Mouse (Mus musculus) liver, adult 2 months (tissue): ENCODE measurements around the gene H2afb3. TPM values are rescaled to one million over a fixed set of nuclear protein-coding genes. Genes with fewer than 3 reads are reported as not detected.
A peak's percentile ranks its signal among the peaks of the same experiment; 100 is the strongest.

Source experiments
- DNase-seq: peaks from one replicate; pipeline ENCODE4 v3.0.0-alpha.2; 2011; ENCODE audit warnings: low read depth, low spot score; ENCODE audit errors: extremely low read depth
- H3K27ac ChIP-seq: fragments of 200-500 bp; replicated peaks from 2 replicates; pipeline ENCODE4 v1.5.1; 2012; ENCODE audit warnings: low read depth, mild to moderate bottlenecking, control low read depth, inconsistent platforms, low read length; ENCODE audit not compliant: insufficient read depth
- H3K27me3 ChIP-seq: fragments of 200-500 bp; 2 replicates; pipeline ENCODE4 v1.6.1; 2012; ENCODE audit warnings: mild to moderate bottlenecking, moderate library complexity, low read length, inconsistent platforms; ENCODE audit not compliant: control insufficient read depth, insufficient read depth
- H3K36me3 ChIP-seq: fragments of 200-500 bp; 2 replicates; pipeline ENCODE4 v1.6.1; 2012; ENCODE audit warnings: low read length, inconsistent platforms; ENCODE audit not compliant: control insufficient read depth, insufficient read depth
- H3K4me1 ChIP-seq: fragments of 200-500 bp; 2 replicates; pipeline ENCODE4 v1.6.1; 2011; ENCODE audit warnings: low read length; ENCODE audit not compliant: control insufficient read depth, insufficient read depth
- H3K4me3 ChIP-seq: fragments of 200-500 bp; 2 replicates; pipeline ENCODE4 v1.5.1; 2011; ENCODE audit warnings: low read depth, mild to moderate bottlenecking, control low read depth, low read length, moderate library complexity; ENCODE audit not compliant: insufficient read depth
- H3K79me2 ChIP-seq: fragments of 200-500 bp; 2 replicates; pipeline ENCODE4 v1.6.1; 2012; ENCODE audit warnings: inconsistent platforms, mild to moderate bottlenecking, low read length, moderate library complexity; ENCODE audit not compliant: control insufficient read depth, insufficient read depth
- H3K9ac ChIP-seq: fragments of 200-500 bp; 2 replicates; pipeline ENCODE4 v1.6.1; 2012; ENCODE audit warnings: low read depth, mild to moderate bottlenecking, control low read depth, inconsistent platforms, low read length
- CTCF ChIP-seq: fragments of 200-500 bp; IDR thresholded peaks from 2 replicates; pipeline ENCODE4 v1.5.1; 2011; ENCODE audit warnings: low read depth, low read length, control low read depth
- POLR2A ChIP-seq: fragments of 200-500 bp; IDR thresholded peaks from 2 replicates; pipeline ENCODE4 v1.6.1; 2011; ENCODE audit warnings: low read length, control low read depth; ENCODE audit not compliant: insufficient read depth; ENCODE audit errors: extremely low read depth
- WGBS: fragments of 180-500 bp; shearing (Covaris S2); methylation state at CpG from one replicate; pipeline ENCODE4 v1.1.7; 2018; 5-methylcytosine and 5-hydroxymethylcytosine counted together
- polyA plus RNA-seq: library from polyadenylated mRNA; depleted of rRNA; stranded (reverse); fragments of >200 nt; gene quantifications from 2 replicates; pipeline ENCODE4 v1.2.3, GENCODE M21; 2012; rRNA removed
- total RNA-seq: library from RNA; depleted of rRNA; stranded (reverse); fragments of >200 nt; gene quantifications from 2 replicates; pipeline ENCODE4 v1.2.3, GENCODE M21; 2014; rRNA removed

H2afb3 gene
- total and polyA plus RNA-seq, 2 experiments = not detected

GRCm38 (mm10) chrX:120290011-120290899 is 22.6 kb downstream of the H2afb3 start, which contains the start of gene Pcdh11x:
TSS of gene Pcdh11x (plus strand) at chrX:120290259.
- H3K4me1 ChIP-seq = no peaks in the 10 kb centered on the region; the same call in 1 of the 2 replicates
- no peaks in the 10 kb centered on the region for H3K27me3 ChIP-seq
- no peaks in the 10 kb centered on the region for H3K79me2 ChIP-seq
- DNase-seq = peak; percentile 26
- TF ChIP-seq POLR2A (no peak), CTCF (no peak)
- H3K36me3 ChIP-seq = no peaks in the 10 kb centered on the region
- H3K4me3 ChIP-seq = peak within 1 kb of the TSS; percentile 38; the same call in 1 of the 2 replicates
- 1% methylated on average over 32 of the region's 40 CpGs for WGBS
- H3K9ac ChIP-seq = no peak within 1 kb of the TSS
- H3K27ac ChIP-seq = no peak within 1 kb of the TSS

GRCm38 (mm10) chrX:120287502-120287901 is 25.4 kb downstream of the H2afb3 start:
- Histone ChIP-seq H3K4me1 (no peaks in the 10 kb centered on the region; the same call in 1 of the 2 replicates), H3K79me2 (no peaks in the 10 kb centered on the region), H3K36me3 (no peaks in the 10 kb centered on the region), H3K4me3 (no peak overlapping the region), H3K27me3 (no peaks in the 10 kb centered on the region), H3K27ac (no peak overlapping the region), H3K9ac (no peak overlapping the region)
- peak; percentile 19 for DNase-seq
- TF ChIP-seq POLR2A = no peak
- TF ChIP-seq CTCF = no peak
- whole genome bisulfite sequencing = 0% methylated on average over 1 of the region's 1 CpGs

- DNase-seq = peak; percentile 47
- H3K4me1 ChIP-seq = no peaks in the 10 kb centered on the region; the same call in 1 of the 2 replicates
- TF ChIP-seq POLR2A (no peak), CTCF (no peak)
- H3K27ac ChIP-seq = no peak overlapping the region
- H3K9ac ChIP-seq = no peak overlapping the region
- H3K36me3 ChIP-seq = no peaks in the 10 kb centered on the region
- no peak overlapping the region for H3K4me3 ChIP-seq
- H3K27me3 ChIP-seq = no peaks in the 10 kb centered on the region
- H3K79me2 ChIP-seq = no peaks in the 10 kb centered on the region
These were observed 27.4 kb downstream of the H2afb3 start for GRCm38 (mm10) chrX:120285522-120285921.

Other genes with a start within 250 kb of the H2afb3 start
- gene Pcdh11x, start 22.8 kb downstream of the H2afb3 start, total RNA-seq = 0.09 and 0.34 TPM in 2 replicates
- gene Pcdh11x, start 22.8 kb downstream of the H2afb3 start, polyA plus RNA-seq = 0.02 TPM in 1 of 2 replicates, not detected in the other